Mouse (Mus musculus): ENCODE data around the gene Abcb5.

GRCm38 (mm10) chr12:118847381-118847780, 118.8 kb downstream of the Abcb5 start:
- TF ChIP-seq EP300 (optimal IDR thresholded peaks at IDR 0.05) (no peak), CTCF (IDR thresholded peaks at IDR 0.05; ENCODE audit: low read depth) (no peak)

All from stomach, postnatal 0 days (tissue).